Mouse (Mus musculus): Measurements from ENCODE around the gene Tnnt2.

Tnnt2 gene
- long read RNA-seq, experiment 1, partial matches to known transcripts, result 3 of 3 reads
- long read RNA-seq, experiment 1, other reads (novel, unspliced or antisense), result 0 of 3 reads
- long read RNA-seq, experiment 2, partial matches to known transcripts, result 2 of 2 reads
- long read RNA-seq, experiment 2, other reads (novel, unspliced or antisense), result 0 of 2 reads

GRCm38 (mm10) chr1:135835716-135836483, at the start of gene Tnnt2:
Gene Tnnt2, plus strand, starts transcription at chr1:135836354.
- intact Hi-C loops (cut with DNase I), result no loop called here

DNA sequence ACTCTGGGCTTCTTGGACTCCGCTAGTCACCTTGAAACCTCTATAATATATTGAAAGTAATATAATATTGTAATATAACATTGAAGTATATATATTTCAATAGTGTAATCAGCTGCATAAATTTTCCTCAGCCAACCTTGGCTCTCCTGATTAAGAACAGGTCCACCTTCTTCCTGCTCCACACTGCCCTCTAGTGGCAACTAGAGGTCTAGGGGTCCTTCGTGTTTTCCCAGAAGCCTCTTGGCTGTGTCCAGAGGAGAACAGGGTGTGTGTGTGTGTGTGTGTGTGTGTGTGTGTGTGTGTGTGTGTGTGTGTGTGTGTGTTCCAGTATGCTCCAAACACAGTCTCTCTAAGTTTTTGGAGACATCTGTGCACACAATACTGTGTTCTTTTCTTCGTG, 48.4 kb upstream of the Tnnt2 start:
- intact Hi-C loops (cut with DNase I), result no loop called here

GRCm38 (mm10) chr1:135788708-135789107, 47.4 kb upstream of the Tnnt2 start:
- intact Hi-C loops (cut with DNase I), result no loop called here

- intact Hi-C loops (cut with DNase I), result no loop called here
Observed at GRCm38 (mm10) chr1:135789815-135790214, 46.3 kb upstream of the Tnnt2 start.

GRCm38 (mm10) chr1:135792143-135792939, 43.8 kb upstream of the Tnnt2 start:
- intact Hi-C loops (cut with DNase I), result no loop called here

GRCm38 (mm10) chr1:135793370-135794215, 42.6 kb upstream of the Tnnt2 start:
- intact Hi-C loops (cut with DNase I), result no loop called here

DNA sequence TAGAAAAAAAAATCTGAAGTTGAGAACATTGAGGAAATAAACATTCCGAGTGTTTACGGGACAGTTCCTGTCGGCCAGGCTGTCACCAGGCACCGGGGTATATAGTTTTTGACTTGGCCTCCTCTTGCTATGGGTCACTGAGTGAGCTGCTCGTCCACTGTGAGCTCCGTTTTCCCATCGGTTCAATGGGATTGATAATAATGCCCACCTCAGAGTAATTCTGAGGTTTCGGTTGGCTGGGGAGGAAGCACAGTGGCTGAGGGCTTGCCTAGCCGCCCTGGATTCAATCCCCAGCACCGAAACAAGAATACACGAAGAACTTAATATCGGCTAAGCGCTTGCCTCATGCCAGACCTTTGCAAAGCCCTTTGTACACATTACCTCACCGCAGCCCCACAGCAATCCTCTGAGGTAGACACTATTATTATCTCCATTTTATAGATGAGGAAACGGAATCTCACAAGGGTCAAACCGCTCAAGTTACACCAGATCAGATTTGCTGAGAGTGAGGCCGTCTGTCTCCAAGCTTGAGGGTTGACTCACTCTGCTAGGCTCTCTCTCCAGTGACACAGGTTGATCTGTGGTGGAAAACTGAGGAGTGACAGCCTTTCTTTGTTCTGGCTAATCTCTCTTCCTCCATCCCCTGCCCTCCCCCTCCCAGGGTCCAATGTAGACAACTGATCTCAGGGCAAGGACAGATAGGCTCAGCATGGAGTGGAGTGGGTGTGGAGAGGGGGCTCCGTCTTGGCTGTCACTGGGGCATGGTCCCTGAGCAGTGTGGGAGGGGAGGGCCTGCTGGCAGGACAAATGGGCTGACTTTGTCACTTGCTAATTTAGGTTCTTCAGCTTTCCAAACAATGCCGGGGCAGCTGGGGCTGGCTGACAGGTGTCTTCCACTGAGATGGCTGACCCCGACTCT, 41.7 kb upstream of the Tnnt2 start:
- intact Hi-C loops (cut with DNase I), result no loop called here

- intact Hi-C loops (cut with DNase I), result no loop called here
Observed at GRCm38 (mm10) chr1:135798492-135798891, 37.7 kb upstream of the Tnnt2 start.

- intact Hi-C loops (cut with DNase I), result no loop called here
Observed at GRCm38 (mm10) chr1:135799109-135799627, 37.0 kb upstream of the Tnnt2 start.

DNA sequence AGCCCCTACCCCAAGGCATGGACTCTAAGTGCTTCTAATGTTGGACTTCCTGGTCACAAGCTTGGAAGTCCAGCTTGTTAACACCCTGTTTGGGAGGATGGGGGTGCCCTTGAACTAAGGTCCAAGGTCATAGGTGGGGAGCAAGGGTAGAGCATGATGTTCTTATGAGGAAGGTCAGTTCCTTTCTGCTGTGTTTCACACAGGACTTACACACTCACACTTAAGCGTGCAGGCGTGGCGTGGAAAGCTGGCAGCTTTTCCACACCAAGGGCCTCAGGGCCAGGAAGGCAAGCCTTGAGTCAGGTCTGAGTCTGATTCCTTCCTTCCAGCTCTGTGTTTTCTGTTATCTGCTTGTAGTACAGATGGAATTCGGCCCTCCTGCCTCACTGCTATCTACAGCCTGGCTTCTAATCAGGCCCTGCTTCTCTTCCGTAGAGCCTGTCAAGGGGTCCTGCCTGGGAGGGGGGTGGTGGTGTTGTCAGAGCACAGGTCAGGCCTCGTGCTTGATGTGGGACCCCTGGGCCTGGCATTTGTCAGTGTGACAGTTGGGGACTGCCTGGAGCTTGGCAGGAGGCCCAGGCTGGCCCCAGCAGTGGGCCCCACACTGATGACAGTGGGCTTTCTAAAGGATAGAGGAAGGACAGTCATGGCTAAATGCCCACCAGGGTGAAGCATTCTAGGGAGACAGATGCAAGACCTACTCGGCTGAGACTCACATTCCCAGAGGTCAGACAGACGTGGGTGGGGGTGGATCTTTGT, 35.8 kb upstream of the Tnnt2 start:
- intact Hi-C loops (cut with DNase I), result no loop called here

DNA sequence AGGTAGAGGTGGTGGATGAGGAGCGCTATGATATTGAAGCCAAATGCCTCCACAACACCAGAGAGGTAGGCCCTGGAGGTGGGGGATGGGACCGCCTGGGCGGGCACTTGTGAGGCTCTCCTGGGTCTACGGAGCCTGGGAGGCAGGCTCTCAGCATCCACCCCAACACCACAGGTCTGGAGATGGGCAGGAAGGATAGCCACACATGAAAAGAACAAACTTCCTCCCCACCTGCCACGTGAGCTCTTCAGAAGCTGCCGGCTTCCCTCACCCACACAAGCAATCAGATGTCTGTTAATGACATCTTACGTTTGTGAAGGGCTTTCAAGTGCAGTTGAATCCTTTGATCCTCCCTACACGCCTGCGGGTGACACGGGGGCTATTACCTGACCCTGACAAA, 28.6 kb upstream of the Tnnt2 start:
- intact Hi-C loops (cut with DNase I), result no loop called here

DNA sequence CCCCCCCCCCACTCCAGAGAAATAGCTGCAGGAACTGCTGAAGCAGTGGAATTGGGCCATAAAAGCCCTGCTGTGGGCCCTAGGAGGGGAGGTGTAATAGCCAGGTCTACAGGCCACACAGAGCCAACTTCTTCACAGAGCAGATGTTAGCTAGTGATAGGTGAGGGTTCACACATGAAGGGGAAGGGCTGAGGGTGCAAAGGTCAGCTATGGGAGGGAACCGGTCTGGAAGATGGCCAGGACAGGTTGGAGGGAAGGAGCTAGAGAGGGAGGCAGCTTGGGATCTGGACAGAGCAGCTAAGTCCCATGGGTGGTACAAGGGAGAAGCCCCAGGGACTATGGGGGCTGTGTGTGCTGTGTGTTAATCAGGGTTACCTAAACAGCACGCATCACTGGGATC, 26.0 kb upstream of the Tnnt2 start:
- intact Hi-C loops (cut with DNase I), result no loop called here

DNA sequence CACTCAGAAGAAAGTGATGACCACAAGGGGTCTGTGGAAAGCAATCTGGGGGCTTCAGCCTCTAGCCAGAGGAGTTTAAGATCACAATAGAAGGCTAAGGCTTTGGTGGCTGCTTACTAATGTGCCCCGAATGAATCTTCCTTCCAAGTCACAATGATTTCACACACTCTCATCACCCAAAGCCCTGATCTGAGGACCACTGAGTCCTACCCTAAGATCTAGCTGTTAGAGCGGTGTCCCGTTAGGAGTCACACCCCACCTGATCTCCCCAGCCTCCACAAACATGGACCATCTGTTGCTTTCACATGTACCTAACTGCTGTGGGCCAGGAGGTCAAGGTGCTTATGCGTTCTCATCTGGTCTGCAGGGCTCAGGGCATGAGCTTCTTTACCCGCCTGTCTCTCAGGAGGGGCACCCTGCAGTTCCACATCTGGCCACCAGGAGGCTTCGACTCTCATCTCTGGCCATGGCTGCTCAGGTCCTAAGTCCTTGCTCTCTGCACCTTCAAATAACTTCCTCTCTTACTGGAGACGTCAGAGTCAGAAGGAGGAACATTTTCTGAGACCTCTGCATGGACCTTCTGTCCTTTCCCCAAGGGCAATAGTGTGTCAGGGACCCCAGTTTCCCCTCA, 25.0 kb upstream of the Tnnt2 start:
- intact Hi-C loops (cut with DNase I), result no loop called here

GRCm38 (mm10) chr1:135812205-135812604, 23.9 kb upstream of the Tnnt2 start:
- intact Hi-C loops (cut with DNase I), result no loop called here

GRCm38 (mm10) chr1:135812618-135813017, 23.5 kb upstream of the Tnnt2 start:
- intact Hi-C loops (cut with DNase I), result no loop called here

DNA sequence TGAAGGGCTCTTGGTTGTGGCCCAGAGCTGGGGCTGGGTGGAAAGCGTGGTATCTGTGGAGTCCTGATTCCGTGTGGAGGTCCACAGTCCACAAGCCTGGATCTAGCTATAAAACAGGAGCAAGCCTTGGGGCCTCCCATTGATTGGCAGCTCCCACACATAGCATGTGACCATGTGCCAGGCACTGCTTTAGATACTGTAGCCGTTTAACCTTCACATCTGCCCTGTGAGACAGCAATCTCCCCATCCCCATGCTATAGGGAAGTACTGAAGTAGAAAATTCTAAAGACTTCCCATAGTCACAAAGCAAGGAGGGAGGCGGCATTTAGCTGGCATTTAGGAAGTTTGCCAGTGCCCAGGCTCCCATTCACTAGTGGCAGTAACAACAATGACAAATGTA, 23.1 kb upstream of the Tnnt2 start:
- intact Hi-C loops (cut with DNase I), result no loop called here

- intact Hi-C loops (cut with DNase I), result no loop called here
Observed at GRCm38 (mm10) chr1:135813687-135814395, 22.3 kb upstream of the Tnnt2 start.

- intact Hi-C loops (cut with DNase I), result no loop called here
Observed at GRCm38 (mm10) chr1:135814531-135814930, 21.6 kb upstream of the Tnnt2 start.

All from adrenal gland (tissue).